Mouse (Mus musculus): ENCODE results near the gene Olfr812. TPM values are rescaled to one million over a fixed set of nuclear protein-coding genes. Genes with fewer than 3 reads are reported as not detected.
"Not testable (repeated sequence)": the region's sequence is repeated elsewhere in the genome, so short reads cannot be mapped to it uniquely, and the experiment has no call there.

Olfr812 gene
- total RNA-seq (2015) (not detected in 2 replicates), total RNA-seq (2017) (not detected in 2 replicates)

GRCm38 (mm10) chr10:129845994-129846393 is at the start of gene Olfr812:
Gene Olfr812, minus strand, starts transcription at chr10:129846094.
- ATAC-seq (ENCODE audit: poor library complexity, severe bottlenecking): no peak

- no peak for ATAC-seq (ENCODE audit: poor library complexity, severe bottlenecking)
These were observed 40.0 kb upstream of the Olfr812 start for GRCm38 (mm10) chr10:129885934-129886333.

- not testable (repeated sequence) for ATAC-seq (ENCODE audit: poor library complexity, severe bottlenecking)
These were observed 39.6 kb upstream of the Olfr812 start for GRCm38 (mm10) chr10:129885496-129885895.

- not testable (repeated sequence) for ATAC-seq (ENCODE audit: poor library complexity, severe bottlenecking)
These were observed 33.9 kb upstream of the Olfr812 start, which contains the start of gene Olfr814 for GRCm38 (mm10) chr10:129879751-129880150. Gene Olfr814, minus strand, starts transcription at chr10:129879851.

GRCm38 (mm10) chr10:129855067-129855466 is 9.2 kb upstream of the Olfr812 start, which contains the start of gene Olfr813:
Gene Olfr813, plus strand, starts transcription at chr10:129855367.
- ATAC-seq (ENCODE audit: poor library complexity, severe bottlenecking): no peak

- no peak for ATAC-seq (ENCODE audit: poor library complexity, severe bottlenecking)
These were observed 1.4 kb upstream of the Olfr812 start for GRCm38 (mm10) chr10:129847343-129847742.

GRCm38 (mm10) chr10:129804296-129804695 is 41.6 kb downstream of the Olfr812 start, which contains the start of gene Olfr811:
Gene Olfr811, minus strand, starts transcription at chr10:129804396.
- no peak for ATAC-seq (ENCODE audit: poor library complexity, severe bottlenecking)

GRCm38 (mm10) chr10:129794817-129795216 is 51.1 kb downstream of the Olfr812 start, which contains the start of gene Olfr810:
Gene Olfr810, minus strand, starts transcription at chr10:129794917.
- ATAC-seq (ENCODE audit: poor library complexity, severe bottlenecking): no peak

Other genes with a start within 250 kb of the Olfr812 start
- gene Olfr796, start 233.5 kb downstream of the Olfr812 start, total RNA-seq (2015): not detected in 2 replicates
- not detected in 2 replicates for gene Olfr796, start 233.5 kb downstream of the Olfr812 start, total RNA-seq (2017)
- not detected in 2 replicates for gene Olfr798, start 218.2 kb downstream of the Olfr812 start, total RNA-seq (2015)
- gene Olfr798, start 218.2 kb downstream of the Olfr812 start, total RNA-seq (2017): not detected in 2 replicates
- gene Olfr799, start 208.6 kb downstream of the Olfr812 start, total RNA-seq (2015): not detected in 2 replicates
- not detected in 2 replicates for gene Olfr799, start 208.6 kb downstream of the Olfr812 start, total RNA-seq (2017)
- gene Olfr800, start 188.4 kb downstream of the Olfr812 start, total RNA-seq (2015): not detected in 2 replicates
- gene Olfr800, start 188.4 kb downstream of the Olfr812 start, total RNA-seq (2017): not detected in 2 replicates
- gene Olfr801, start 172.2 kb downstream of the Olfr812 start, total RNA-seq (2015): not detected in 2 replicates
- not detected in 2 replicates for gene Olfr801, start 172.2 kb downstream of the Olfr812 start, total RNA-seq (2017)
- not detected in 2 replicates for gene Olfr802, start 157.9 kb downstream of the Olfr812 start, total RNA-seq (2015)
- not detected in 2 replicates for gene Olfr802, start 157.9 kb downstream of the Olfr812 start, total RNA-seq (2017)
- gene Olfr803, start 151.8 kb downstream of the Olfr812 start, total RNA-seq (2015): not detected in 2 replicates
- not detected in 2 replicates for gene Olfr803, start 151.8 kb downstream of the Olfr812 start, total RNA-seq (2017)
- gene Olfr804, start 142.9 kb downstream of the Olfr812 start, total RNA-seq (2015): not detected in 2 replicates
- gene Olfr804, start 142.9 kb downstream of the Olfr812 start, total RNA-seq (2017): not detected in 2 replicates
- gene Olfr805, start 116.7 kb downstream of the Olfr812 start, total RNA-seq (2015): not detected in 2 replicates
- gene Olfr805, start 116.7 kb downstream of the Olfr812 start, total RNA-seq (2017): not detected in 2 replicates
- not detected in 2 replicates for gene Olfr806, start 104.2 kb downstream of the Olfr812 start, total RNA-seq (2015)
- not detected in 2 replicates for gene Olfr806, start 104.2 kb downstream of the Olfr812 start, total RNA-seq (2017)
- not detected in 2 replicates for gene Olfr807, start 88.3 kb downstream of the Olfr812 start, total RNA-seq (2015)
- not detected in 2 replicates for gene Olfr807, start 88.3 kb downstream of the Olfr812 start, total RNA-seq (2017)
- not detected in 2 replicates for gene Olfr808, start 80.6 kb downstream of the Olfr812 start, total RNA-seq (2015)
- gene Olfr808, start 80.6 kb downstream of the Olfr812 start, total RNA-seq (2017): not detected in 2 replicates
- gene Olfr809, start 71.5 kb downstream of the Olfr812 start, total RNA-seq (2015): not detected in 2 replicates
- not detected in 2 replicates for gene Olfr809, start 71.5 kb downstream of the Olfr812 start, total RNA-seq (2017)
- not detected in 2 replicates for gene Olfr810, start 51.2 kb downstream of the Olfr812 start, total RNA-seq (2015)
- gene Olfr810, start 51.2 kb downstream of the Olfr812 start, total RNA-seq (2017): not detected in 2 replicates
- gene Olfr811, start 41.7 kb downstream of the Olfr812 start, total RNA-seq (2015): not detected in 2 replicates
- gene Olfr811, start 41.7 kb downstream of the Olfr812 start, total RNA-seq (2017): not detected in 2 replicates
- not detected in 2 replicates for gene Olfr813, start 9.3 kb upstream of the Olfr812 start, total RNA-seq (2015)
- not detected in 2 replicates for gene Olfr813, start 9.3 kb upstream of the Olfr812 start, total RNA-seq (2017)
- gene Olfr814, start 33.8 kb upstream of the Olfr812 start, total RNA-seq (2015): not detected in 2 replicates
- not detected in 2 replicates for gene Olfr814, start 33.8 kb upstream of the Olfr812 start, total RNA-seq (2017)
- gene Olfr815, start 59.8 kb upstream of the Olfr812 start, total RNA-seq (2015): not detected in 2 replicates
- gene Olfr815, start 59.8 kb upstream of the Olfr812 start, total RNA-seq (2017): not detected in 2 replicates
- gene Olfr816, start 69.5 kb upstream of the Olfr812 start, total RNA-seq (2015): not detected in 2 replicates
- gene Olfr816, start 69.5 kb upstream of the Olfr812 start, total RNA-seq (2017): not detected in 2 replicates
- gene Olfr818, start 103.0 kb upstream of the Olfr812 start, total RNA-seq (2015): not detected in 2 replicates
- gene Olfr818, start 103.0 kb upstream of the Olfr812 start, total RNA-seq (2017): not detected in 2 replicates
- gene Olfr819, start 121.2 kb upstream of the Olfr812 start, total RNA-seq (2015): not detected in 2 replicates
- gene Olfr819, start 121.2 kb upstream of the Olfr812 start, total RNA-seq (2017): not detected in 2 replicates
- not detected in 2 replicates for gene Olfr247, start 130.0 kb upstream of the Olfr812 start, total RNA-seq (2015)
- gene Olfr247, start 130.0 kb upstream of the Olfr812 start, total RNA-seq (2017): not detected in 2 replicates
- not detected in 2 replicates for gene Gm10310, start 139.0 kb upstream of the Olfr812 start, total RNA-seq (2015)
- not detected in 2 replicates for gene Gm10310, start 139.0 kb upstream of the Olfr812 start, total RNA-seq (2017)
- not detected in 2 replicates for gene Olfr820, start 166.5 kb upstream of the Olfr812 start, total RNA-seq (2015)
- not detected in 2 replicates for gene Olfr820, start 166.5 kb upstream of the Olfr812 start, total RNA-seq (2017)
- not detected in 2 replicates for gene Olfr821, start 184.3 kb upstream of the Olfr812 start, total RNA-seq (2015)
- gene Olfr821, start 184.3 kb upstream of the Olfr812 start, total RNA-seq (2017): not detected in 2 replicates
- gene Olfr822, start 225.1 kb upstream of the Olfr812 start, total RNA-seq (2015): not detected in 2 replicates
- gene Olfr822, start 225.1 kb upstream of the Olfr812 start, total RNA-seq (2017): not detected in 2 replicates